Comparison of ENCODE assay signal across 8 mouse cellular contexts in genomic region chr11:121354091-121354707, GRCm38 (mm10). TPM values are rescaled to one million over a fixed set of nuclear protein-coding genes. Genes with fewer than 3 reads are reported as not detected.
DNase-seq lines count a peak whose midpoint lies in the region; ATAC-seq and TF ChIP-seq lines count a peak whose summit lies in the region.

Wdr45b (minus strand) TSS chr11:121354445.

- no peaks in the 10 kb centered on the region for H3K9me3 ChIP-seq in megakaryocyte, embryonic 14.5 days

- TF ChIP-seq POLR2A in cortical plate, adult 2 months (IDR thresholded peaks at IDR 0.05; ENCODE audit: extremely low read depth, insufficient read depth, low read length) = peak; percentile 84

- H3K27me3 ChIP-seq in megakaryocyte, embryonic 14.5 days (replicated peaks) = peaks cover 4% of the 10 kb centered on the region

- H3K4me1 ChIP-seq in cortical plate, adult 2 months (ENCODE audit: control insufficient read depth, insufficient read depth, low read length) = peaks cover 5% of the 10 kb centered on the region; the same call in 1 of the 2 replicates
- peaks cover 51% of the 10 kb centered on the region for H3K4me1 ChIP-seq in megakaryocyte, embryonic 14.5 days

- H3K4me3 ChIP-seq in cortical plate, adult 2 months (ENCODE audit: insufficient read depth, low read length) = peak within 1 kb of the TSS; percentile 59
- H3K4me3 ChIP-seq in megakaryocyte, embryonic 14.5 days (replicated peaks) = peak within 1 kb of the TSS; percentile 93

- DNase-seq in gastrocnemius, adult 8-10 months (ENCODE audit: low spot score in 2 of 2) = peak; percentile 88 to 95
- peak; percentile 92 for DNase-seq in hindlimb bud, embryonic 11.5 days (ENCODE audit: extremely low spot score, low read depth, low spot score)
- peak; percentile 97 to 99 for DNase-seq in left cerebral cortex, adult 8-10 months (ENCODE audit: low spot score in 2 of 2)
- DNase-seq in right cerebral cortex, postnatal 10 days (ENCODE audit: low spot score in 2 of 2) = peak; percentile 98 to 99
- DNase-seq in urinary bladder, postnatal 25 days (ENCODE audit: low spot score) = peak; percentile 98

- peaks cover 24% of the 10 kb centered on the region for H3K36me3 ChIP-seq in megakaryocyte, embryonic 14.5 days (replicated peaks; ENCODE audit: low read length)

- TF ChIP-seq CTCF in cortical plate, adult 2 months (IDR thresholded peaks at IDR 0.05; ENCODE audit: extremely low read depth, insufficient read depth, low read length) = no peak

- ATAC-seq in activated CD4-positive, CD25-positive, alpha-beta regulatory T cell, adult 4 months = peak; percentile 89

- H3K27ac ChIP-seq in cortical plate, adult 2 months (ENCODE audit: insufficient read depth, low read length) = peak within 1 kb of the TSS; percentile 77

RNA-seq across cellular contexts. Expression of gene Wdr45b, which starts in this region (rescaled TPM):
- polyA plus RNA-seq in activated CD4-positive, CD25-positive, alpha-beta regulatory T cell, adult 4 months (2017; shearing (Covaris generic)) = 10 to 100 TPM; 22.2 to 25.7 TPM
- polyA plus RNA-seq in cortical plate, adult 2 months (2012; rRNA removed) = 75.7 and 85.8 TPM in 2 replicates
- total RNA-seq in gastrocnemius, adult 8-10 months (2022) = 10 to 100 TPM; 14.4 to 23.0 (median 19.3) TPM
- total RNA-seq in left cerebral cortex, adult 8-10 months (2022) = 10 to 100 TPM; 65.2 to 76.1 (median 67.4) TPM
- 5.5 and 5.6 TPM in 2 replicates for polyA plus RNA-seq in megakaryocyte, embryonic 14.5 days (2012; ENCODE audit: insufficient read depth, low replicate concordance)

Comparison
In these comparisons a context has a peak if more than half of its experiments do, and no peak if none do; other contexts are left out.
1. Peak in every context shown above with its lines: DNase-seq, ATAC-seq, H3K4me3 ChIP-seq and H3K27ac ChIP-seq.